Mouse (Mus musculus): Measurements from ENCODE around the gene Vmn1r214. TPM values are rescaled to one million over a fixed set of nuclear protein-coding genes. Genes with fewer than 3 reads are reported as not detected.

The Vmn1r214 gene
- not detected for total RNA-seq (2022)

DNA sequence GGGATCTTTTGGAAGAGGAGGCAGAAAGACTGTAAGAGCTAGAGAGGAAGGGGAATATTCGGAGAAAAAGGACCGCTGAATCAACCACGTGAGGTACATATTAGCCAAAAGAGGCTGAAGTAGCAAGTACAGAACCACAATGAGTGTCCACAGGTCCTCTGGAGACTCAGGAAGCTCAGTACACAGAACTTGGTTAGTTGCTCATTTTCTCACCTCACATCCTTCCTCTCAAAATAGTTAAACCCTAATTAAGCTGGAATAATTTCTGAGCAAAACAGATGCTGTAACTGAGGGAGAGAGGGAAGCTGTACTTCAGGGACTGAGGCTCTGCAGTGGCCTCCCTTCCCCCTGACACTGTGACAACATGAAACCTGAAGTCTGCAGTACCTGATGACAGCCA is at the start of gene Vmn1r214:
TSS of gene Vmn1r214 (plus strand) at position 301 of the 400 bp plus-strand sequence.
- no peak for DNase-seq (ENCODE audit: low spot score in 2 of 2)

DNA sequence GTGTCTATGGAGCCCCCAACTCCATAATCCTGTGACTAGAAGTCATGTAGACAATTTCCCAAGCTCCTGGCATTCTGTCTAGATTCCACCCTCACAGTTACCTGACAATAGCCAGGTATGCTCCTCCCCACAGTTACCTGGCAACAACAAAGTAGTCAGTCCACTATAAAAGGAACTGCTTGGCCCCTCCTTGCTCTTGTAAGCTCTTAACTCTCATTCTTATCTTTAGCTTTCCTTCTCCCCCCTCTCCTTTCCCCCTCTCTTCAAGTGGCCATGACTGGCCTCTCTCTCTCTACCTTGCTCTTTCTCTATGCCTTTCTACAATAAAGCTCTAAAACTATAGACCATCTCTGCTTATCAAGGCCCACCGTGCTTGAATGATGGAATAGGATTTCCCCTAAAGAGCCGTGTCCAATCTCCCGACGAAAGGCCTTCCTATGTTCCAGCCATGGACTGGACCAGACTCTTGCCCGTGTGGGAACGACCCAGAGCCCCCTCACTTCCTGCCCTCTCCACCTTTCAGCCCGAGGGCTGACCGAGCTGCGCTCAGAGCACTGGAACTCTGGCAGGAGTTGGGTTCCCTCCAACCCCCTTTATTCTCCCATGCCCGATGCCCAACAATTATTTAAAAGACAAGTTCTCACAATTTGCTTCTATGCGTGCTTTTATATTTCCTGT is 39.9 kb upstream of the Vmn1r214 start:
- no peak for DNase-seq (ENCODE audit: low spot score in 2 of 2)

DNA sequence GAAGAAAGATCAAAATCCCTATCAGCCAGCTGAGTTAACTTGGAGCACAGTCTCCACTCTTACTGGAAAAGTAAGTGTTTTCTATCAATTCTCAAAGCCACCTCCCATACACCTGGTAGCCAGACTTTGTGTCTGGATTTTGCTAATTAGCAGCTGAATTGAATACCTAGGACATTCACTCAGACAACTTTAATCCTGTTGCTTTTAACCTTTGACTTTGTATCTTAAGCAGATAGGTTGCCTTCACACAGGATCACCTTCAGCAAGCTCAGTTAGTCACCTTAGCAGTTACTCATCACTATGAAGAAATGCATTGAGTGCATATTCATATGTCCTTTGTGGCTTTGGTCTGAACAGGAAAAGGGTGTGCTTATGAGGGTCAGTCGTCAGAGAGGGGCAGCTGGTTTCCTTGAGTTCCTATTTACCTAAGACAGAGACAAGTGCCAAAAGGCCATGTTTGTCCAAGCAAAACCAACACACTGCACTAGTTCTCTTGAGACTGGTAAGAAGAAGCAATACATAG is 38.0 kb upstream of the Vmn1r214 start:
- no peak for DNase-seq (ENCODE audit: low spot score in 2 of 2)

DNA sequence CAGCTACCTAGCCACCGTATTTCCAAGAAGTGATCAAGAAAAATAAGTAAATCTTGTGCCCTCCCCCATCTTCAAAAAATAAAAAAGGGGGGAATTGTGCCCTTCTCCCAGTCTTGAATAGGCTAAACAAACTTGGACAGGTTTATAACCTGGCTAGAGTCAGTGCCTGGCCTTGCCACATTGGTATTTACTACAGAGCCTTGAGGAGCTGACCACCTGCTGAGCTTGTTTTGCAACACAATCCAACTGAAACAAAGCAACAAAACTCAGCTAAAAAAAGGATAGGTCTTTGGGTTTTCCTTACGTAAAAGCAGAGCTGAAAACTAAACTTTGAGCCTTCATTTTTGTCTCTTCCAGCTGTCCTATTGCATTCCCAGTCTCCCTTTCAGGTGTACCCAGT is 37.5 kb upstream of the Vmn1r214 start:
- DNase-seq (ENCODE audit: low spot score in 2 of 2) = no peak

- DNase-seq (ENCODE audit: low spot score in 2 of 2) = no peak
These were observed 22.9 kb upstream of the Vmn1r214 start, which contains the start of gene Vmn1r213 for GRCm38 (mm10) chr13:23007356-23007755. Gene Vmn1r213 (plus strand): TSS chr13:23007656.

DNA sequence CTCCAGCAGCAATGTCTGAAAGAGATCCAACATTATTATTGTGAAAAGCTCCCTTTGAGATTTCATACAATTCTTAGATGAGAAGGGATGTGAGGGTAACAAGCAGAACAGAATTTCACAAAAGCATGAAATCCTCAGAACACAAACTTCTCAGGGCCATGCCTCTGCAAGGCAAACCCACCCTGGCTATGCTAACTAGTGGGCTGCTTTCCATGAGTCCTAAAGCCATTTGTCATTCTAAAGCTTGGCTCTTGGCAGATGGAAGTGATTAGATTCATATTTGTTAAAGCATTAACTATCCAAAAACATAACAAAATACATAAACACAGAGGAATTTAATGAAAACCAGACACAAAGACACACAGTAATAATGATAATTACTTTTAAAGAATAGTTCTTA is 12.1 kb upstream of the Vmn1r214 start:
- DNase-seq (ENCODE audit: low spot score in 2 of 2) = no peak

DNA sequence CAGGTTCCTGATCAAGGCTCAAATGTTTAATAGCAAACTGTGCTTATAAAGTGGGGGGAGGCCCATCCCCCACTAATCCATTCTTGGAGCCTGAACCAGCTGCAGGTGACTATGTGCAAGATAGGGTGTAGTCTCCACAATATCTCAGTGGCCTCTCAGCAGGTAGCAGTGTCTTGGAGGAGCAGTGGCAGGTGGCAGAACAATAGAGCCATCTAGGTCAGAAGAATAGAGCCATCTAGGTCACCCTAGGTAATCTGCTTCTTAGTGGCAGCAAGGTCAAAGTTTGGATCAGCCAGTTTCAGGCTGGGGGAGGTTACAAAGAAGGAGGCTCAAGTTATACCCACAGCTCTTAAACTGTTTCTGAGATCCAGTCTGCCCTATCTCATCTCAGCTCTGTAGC is 5.4 kb upstream of the Vmn1r214 start:
- DNase-seq (ENCODE audit: low spot score in 2 of 2) = no peak

- DNase-seq (ENCODE audit: low spot score in 2 of 2) = no peak
These were observed 27.6 kb downstream of the Vmn1r214 start for GRCm38 (mm10) chr13:23057778-23058177.

DNA sequence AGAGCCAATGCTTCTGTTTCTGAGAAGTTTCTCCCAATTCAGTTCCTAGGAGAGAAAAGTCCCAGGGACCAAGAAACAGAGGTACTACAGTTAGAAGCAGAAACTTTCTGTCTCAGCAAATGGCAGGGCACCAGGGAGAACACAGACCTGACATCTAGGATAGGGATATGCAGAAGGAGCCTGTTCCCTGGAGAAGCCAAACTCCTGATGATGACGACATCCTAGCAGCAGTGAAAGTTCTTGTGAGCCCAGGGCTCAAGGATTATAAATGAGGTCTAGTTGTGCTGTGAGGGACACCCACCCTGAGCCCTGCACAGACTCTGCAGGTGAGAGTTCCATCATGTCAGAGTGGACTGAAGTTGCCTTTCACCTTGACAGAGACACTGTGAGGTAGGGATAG is 37.5 kb downstream of the Vmn1r214 start, which contains the start of gene Vmn1r215:
TSS of gene Vmn1r215 (plus strand) at position 301 of the 400 bp plus-strand sequence.
- no peak for DNase-seq (ENCODE audit: low spot score in 2 of 2)

- no peak for DNase-seq (ENCODE audit: low spot score in 2 of 2)
These were observed 39.1 kb downstream of the Vmn1r214 start for GRCm38 (mm10) chr13:23069312-23069711.

Other genes with a start within 250 kb of the Vmn1r214 start
- under 1 TPM in 3 of 4 experiments, not detected in 1; 0.04 to 0.06 (median 0.05) TPM for gene Vmn1r209, start 220.7 kb upstream of the Vmn1r214 start, total RNA-seq (2022)
- gene Vmn1r210, start 199.1 kb upstream of the Vmn1r214 start, total RNA-seq (2022) = not detected
- not detected for gene Vmn1r211, start 172.9 kb upstream of the Vmn1r214 start, total RNA-seq (2022)
- gene Vmn1r212, start 146.2 kb upstream of the Vmn1r214 start, total RNA-seq (2022) = not detected
- not detected for gene Vmn1r213, start 22.8 kb upstream of the Vmn1r214 start, total RNA-seq (2022)
- gene Vmn1r215, start 37.6 kb downstream of the Vmn1r214 start, total RNA-seq (2022) = not detected
- not detected for gene Vmn1r217, start 87.8 kb downstream of the Vmn1r214 start, total RNA-seq (2022)
- gene Vmn1r218, start 102.7 kb downstream of the Vmn1r214 start, total RNA-seq (2022) = under 1 TPM in 1 of 4 experiments, not detected in 3; 0.04 TPM
- gene Vmn1r219, start 128.9 kb downstream of the Vmn1r214 start, total RNA-seq (2022) = not detected
- gene Vmn1r220, start 157.6 kb downstream of the Vmn1r214 start, total RNA-seq (2022) = not detected
- not detected for gene Vmn1r221, start 183.7 kb downstream of the Vmn1r214 start, total RNA-seq (2022)
- gene Vmn1r222, start 205.5 kb downstream of the Vmn1r214 start, total RNA-seq (2022) = not detected
- not detected for gene Vmn1r223, start 216.7 kb downstream of the Vmn1r214 start, total RNA-seq (2022)

Measured in layer of hippocampus, adult 8-10 months (tissue).